Mouse (Mus musculus) MEL (cell line): Measurements from ENCODE around the gene Sycp2l. TPM values are rescaled to one million over a fixed set of nuclear protein-coding genes. Genes with fewer than 3 reads are reported as not detected.

Source experiments
- DNase-seq: peaks from one replicate; pipeline ENCODE4 v3.0.0; 2011; ENCODE audit warnings: low read depth, low spot score
- H3K27ac ChIP-seq: 2 replicates; pipeline ENCODE4 v1.5.1; 2012; ENCODE audit warnings: low read depth, mild to moderate bottlenecking, control low read depth, low read length, moderate library complexity; ENCODE audit not compliant: control insufficient read depth
- H3K27me3 ChIP-seq, 2 experiments: fragments of 150-350 bp in 1 of 2; sonication (generic) in 1 of 2; 2 replicates each; pipeline ENCODE4 v1.6.1; 2012; ENCODE audit warnings: low read length in 2 of 2, mild to moderate bottlenecking in 2 of 2, improper control_type of control experiment in 1 of 2, moderate library complexity in 1 of 2; ENCODE audit not compliant: insufficient read depth in 2 of 2, control insufficient read depth in 1 of 2
- H3K36me3 ChIP-seq, 2 experiments: 2 replicates each; pipeline ENCODE4 v1.6.1; 2012 to 2014; ENCODE audit warnings: low read length in 2 of 2, improper control_type of control experiment in 1 of 2, inconsistent platforms in 1 of 2, mild to moderate bottlenecking in 1 of 2; ENCODE audit not compliant: insufficient read depth in 2 of 2, control insufficient read depth in 1 of 2
- H3K4me1 ChIP-seq, 2 experiments: fragments of 150-350 bp in 1 of 2; sonication (generic) in 1 of 2; 2 replicates each; pipeline ENCODE4 v1.6.1; 2012; ENCODE audit warnings: low read length in 2 of 2, improper control_type of control experiment in 1 of 2, mild to moderate bottlenecking in 1 of 2; ENCODE audit not compliant: insufficient read depth in 2 of 2, control insufficient read depth in 1 of 2
- H3K4me3 ChIP-seq, 2 experiments: fragments of 150-350 bp in 1 of 2; sonication (generic) in 1 of 2; 2 replicates each; pipeline ENCODE4 v1.5.1; 2012; ENCODE audit warnings: low read depth in 2 of 2, low read length in 2 of 2, mild to moderate bottlenecking in 2 of 2, moderate library complexity in 2 of 2, control low read depth in 1 of 2, improper control_type of control experiment in 1 of 2; ENCODE audit not compliant: control insufficient read depth in 1 of 2, insufficient read depth in 1 of 2
- H3K79me2 ChIP-seq: 2 replicates; pipeline ENCODE4 v1.6.1; 2012; ENCODE audit warnings: mild to moderate bottlenecking, low read length, moderate library complexity; ENCODE audit not compliant: control insufficient read depth, poor library complexity, insufficient read depth
- H3K9ac ChIP-seq: 2 replicates; pipeline ENCODE4 v1.6.1; 2012; ENCODE audit warnings: low read depth, mild to moderate bottlenecking, control low read depth, low read length, moderate library complexity; ENCODE audit not compliant: control insufficient read depth, poor library complexity, severe bottlenecking
- H3K9me3 ChIP-seq: fragments of 150-350 bp; sonication (generic); replicated peaks from 2 replicates; pipeline ENCODE4 v1.6.1; 2012; ENCODE audit warnings: mild to moderate bottlenecking, low read length, improper control_type of control experiment, moderate library complexity; ENCODE audit not compliant: insufficient read depth
- CHD1 ChIP-seq: IDR thresholded peaks from 2 replicates; pipeline ENCODE4 v1.6.1; 2012; ENCODE audit warnings: low read depth, mild to moderate bottlenecking, inconsistent platforms, low read length, improper control_type of control experiment
- CHD2 ChIP-seq: IDR thresholded peaks from 2 replicates; pipeline ENCODE4 v1.6.1; 2011; ENCODE audit warnings: low read length, improper control_type of control experiment
- E2F4 ChIP-seq: IDR thresholded peaks from 2 replicates; pipeline ENCODE4 v1.6.1; 2011; ENCODE audit warnings: low read depth, low read length, improper control_type of control experiment, borderline replicate concordance
- EP300 ChIP-seq, 2 experiments: IDR thresholded peaks; 2 replicates each; pipeline ENCODE4 v1.6.1; 2011; ENCODE audit warnings: improper control_type of control experiment in 2 of 2, low read length in 2 of 2, low read depth in 1 of 2, mild to moderate bottlenecking in 1 of 2
- GABPA ChIP-seq: IDR thresholded peaks from 2 replicates; pipeline ENCODE4 v1.6.1; 2012; ENCODE audit warnings: low read depth, mild to moderate bottlenecking, inconsistent platforms, low read length, improper control_type of control experiment, moderate library complexity
- GATA1 ChIP-seq: IDR thresholded peaks from 2 replicates; pipeline ENCODE4 v1.6.1; 2011; ENCODE audit warnings: low read depth, low read length, improper control_type of control experiment
- JUND ChIP-seq: IDR thresholded peaks from 2 replicates; pipeline ENCODE4 v1.6.1; 2011; ENCODE audit warnings: low read depth, mild to moderate bottlenecking, improper control_type of control experiment, low read length
- MAFK ChIP-seq: IDR thresholded peaks from 2 replicates; pipeline ENCODE4 v1.6.1; 2011; ENCODE audit warnings: low read depth, mild to moderate bottlenecking, low read length, improper control_type of control experiment, borderline replicate concordance
- MEF2A ChIP-seq: IDR thresholded peaks from 2 replicates; pipeline ENCODE4 v1.6.1; 2014; ENCODE audit warnings: low read depth, mild to moderate bottlenecking, inconsistent platforms, low read length, improper control_type of control experiment; ENCODE audit not compliant: poor library complexity, insufficient replicate concordance, severe bottlenecking; ENCODE audit errors: extremely low read depth
- MYB ChIP-seq: IDR thresholded peaks from 2 replicates; pipeline ENCODE4 v1.6.1; 2011; ENCODE audit warnings: mild to moderate bottlenecking, low read depth, low read length, improper control_type of control experiment
- NELFE ChIP-seq: IDR thresholded peaks from 2 replicates; pipeline ENCODE4 v1.6.1; 2011; ENCODE audit warnings: low read depth, low read length, improper control_type of control experiment
- NRF1 ChIP-seq: IDR thresholded peaks from 2 replicates; pipeline ENCODE4 v1.6.1; 2014; ENCODE audit warnings: low read depth, mild to moderate bottlenecking, inconsistent platforms, low read length, improper control_type of control experiment, moderate library complexity; ENCODE audit not compliant: poor library complexity, insufficient read depth, severe bottlenecking
- RAD21 ChIP-seq: IDR thresholded peaks from 2 replicates; pipeline ENCODE4 v1.6.1; 2011; ENCODE audit warnings: mild to moderate bottlenecking, low read depth, low read length, improper control_type of control experiment
- SIN3A ChIP-seq: IDR thresholded peaks from 2 replicates; pipeline ENCODE4 v1.6.1; 2012; ENCODE audit warnings: low read length, improper control_type of control experiment, inconsistent platforms
- SMC3 ChIP-seq: IDR thresholded peaks from 2 replicates; pipeline ENCODE4 v1.6.1; 2011; ENCODE audit warnings: low read depth, low read length, improper control_type of control experiment
- TCF12 ChIP-seq: IDR thresholded peaks from 2 replicates; pipeline ENCODE4 v1.6.1; 2014; ENCODE audit warnings: low read depth, mild to moderate bottlenecking, inconsistent platforms, low read length, improper control_type of control experiment, moderate library complexity
- USF1 ChIP-seq: IDR thresholded peaks from 2 replicates; pipeline ENCODE4 v1.6.1; 2014; ENCODE audit warnings: low read depth, mild to moderate bottlenecking, inconsistent platforms, low read length, improper control_type of control experiment, moderate library complexity
- polyA plus RNA-seq, 2 experiments: library from polyadenylated mRNA; stranded (reverse) in 1 of 2; unstranded in 1 of 2; fragments of >175 nt in 1 of 2; fragments of >200 nt in 1 of 2; gene quantifications; 2 replicates each; pipeline versions ENCODE4 v1.2.1 to v1.2.4; 2012; ENCODE audit warnings: low replicate concordance in 2 of 2, low read depth in 1 of 2; ENCODE audit not compliant: insufficient read length in 2 of 2, insufficient read depth in 1 of 2, missing spikeins in 1 of 2
- total RNA-seq: library from RNA; depleted of rRNA; stranded (reverse); fragments of 300-350 nt; gene quantifications from 2 replicates; pipeline ENCODE4 v1.2.3, GENCODE M21; 2012

Sycp2l gene
- total and polyA plus RNA-seq, 3 experiments = not detected

DNA sequence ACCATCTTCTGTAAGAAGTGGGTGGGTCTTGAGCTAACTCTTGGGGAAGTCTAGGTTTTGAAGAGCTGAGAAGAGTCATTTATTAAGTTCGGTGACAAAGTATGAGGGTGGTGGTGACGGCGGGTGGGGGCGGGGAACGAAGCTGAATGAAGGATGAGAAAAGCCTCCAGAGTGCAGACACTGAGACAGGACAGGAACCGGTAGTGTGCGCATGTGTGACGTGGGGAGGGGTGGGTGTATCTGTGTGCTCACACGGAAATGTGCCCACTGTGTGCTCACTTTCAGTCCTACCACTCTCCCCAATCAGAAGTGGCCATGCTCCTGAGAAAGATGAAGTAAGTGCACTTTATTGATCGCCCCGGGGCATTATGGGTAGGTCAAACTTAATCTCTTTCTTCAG lies 39.0 kb downstream of the Sycp2l start:
- Histone ChIP-seq H3K4me1 (no peaks in the 10 kb centered on the region), H3K4me3 (no peak overlapping the region)
- no peak for TF ChIP-seq NELFE
- TF ChIP-seq JUND = no peak
- no peak for TF ChIP-seq RAD21
- TF ChIP-seq NRF1 = no peak
- no peak for TF ChIP-seq SMC3
- TF ChIP-seq GABPA = no peak
- no peak for TF ChIP-seq CHD1
- no peak for TF ChIP-seq MAFK
- no peak for TF ChIP-seq CHD2
- TF ChIP-seq, all 39 proteins: peak for 0
- Histone ChIP-seq H3K9me3 (no peaks in the 10 kb centered on the region), H3K27me3 (peaks cover 4 to 6% of the 10 kb centered on the region in 2 experiments; a peak in 3 of 4 replicates), H3K27ac (no peak overlapping the region), H3K79me2 (no peaks in the 10 kb centered on the region), H3K36me3 (no peaks in the 10 kb centered on the region), H3K9ac (no peak overlapping the region)
- DNase-seq = no peak

GRCm38 (mm10) chr13:41158426-41158825 lies 44.3 kb downstream of the Sycp2l start:
- no peaks in the 10 kb centered on the region for H3K79me2 ChIP-seq
- DNase-seq = no peak
- no peaks in the 10 kb centered on the region for H3K36me3 ChIP-seq
- H3K4me1 ChIP-seq = no peaks in the 10 kb centered on the region
- H3K27ac ChIP-seq = no peak overlapping the region
- H3K27me3 ChIP-seq = peaks cover 0 to 4% of the 10 kb centered on the region in 2 experiments; a peak in 1 of 4 replicates
- H3K4me3 ChIP-seq = no peak overlapping the region
- no peak overlapping the region for H3K9ac ChIP-seq
- TF ChIP-seq EP300 (IDR thresholded peaks at IDR 0.05; ENCODE audit: low read depth in 1 of 2, low read length in 2 of 2) (no peak), SIN3A (no peak), E2F4 (no peak), GABPA (no peak), TCF12 (no peak), USF1 (no peak), SMC3 (no peak), MEF2A (no peak), MYB (no peak), GATA1 (no peak), NELFE (no peak)
- H3K9me3 ChIP-seq = no peaks in the 10 kb centered on the region
